Mouse (Mus musculus): Measurements from ENCODE around the gene Ahsa1. TPM values are rescaled to one million over a fixed set of nuclear protein-coding genes. Genes with fewer than 3 reads are reported as not detected.
"Not testable (repeated sequence)": the region's sequence is repeated elsewhere in the genome, so short reads cannot be mapped to it uniquely, and the experiment has no call there.

Ahsa1 gene
- polyA plus RNA-seq, 1 experiment from 2014 or later, result 196 TPM

GRCm38 (mm10) chr12:87283706-87284105, 17.4 kb downstream of the Ahsa1 start:
- no peak overlapping the region for H3K4me3 ChIP-seq

DNA sequence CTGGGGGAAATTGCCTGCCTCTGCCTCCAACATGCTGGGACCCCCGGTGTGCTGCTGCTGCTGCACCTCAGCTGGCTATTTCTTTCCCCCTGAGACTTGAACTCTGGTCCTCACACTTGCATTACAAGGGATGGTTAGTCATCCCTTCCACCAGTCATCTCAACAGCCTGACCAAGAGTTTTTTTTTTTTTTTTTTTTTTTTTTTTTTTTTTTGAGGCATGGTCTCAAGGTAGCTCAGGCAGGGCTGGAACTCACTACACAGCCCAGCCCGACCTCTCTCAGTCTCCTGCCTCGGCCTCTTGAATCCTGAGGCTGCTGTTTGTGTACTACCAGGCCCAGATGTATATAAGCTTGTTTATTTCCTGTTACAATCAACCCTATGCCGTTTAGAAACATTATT, 18.0 kb downstream of the Ahsa1 start:
- no peak for ATAC-seq (ENCODE audit: low FRiP score, low read depth)
- Histone ChIP-seq H3K27ac (no peak overlapping the region), H3K4me1 (0 out of 2 replicates have a peak, but pooled peaks cover 2% of the 10 kb centered on the region), H3K9me3 (0 out of 2 replicates have a peak, but pooled peaks cover 3% of the 10 kb centered on the region), H3K4me3 (no peak overlapping the region), H3K27me3 (replicated peaks) (no peaks in the 10 kb centered on the region), H3K36me3 (no peaks in the 10 kb centered on the region), H3K9ac (no peak overlapping the region), H3K4me2 (replicated peaks) (no peak overlapping the region)
- WGBS, result 82% methylated on average over 4 of the region's 4 CpGs

More at GRCm38 (mm10) chr12:87283706-87284105, 17.4 kb downstream of the Ahsa1 start:
- no peaks in the 10 kb centered on the region for H3K27me3 ChIP-seq (replicated peaks)
- no peak overlapping the region for H3K27ac ChIP-seq
- H3K36me3 ChIP-seq, result no peaks in the 10 kb centered on the region
- H3K4me2 ChIP-seq (replicated peaks), result no peak overlapping the region
- H3K4me1 ChIP-seq, result 0 out of 2 replicates have a peak, but pooled peaks cover 2% of the 10 kb centered on the region
- ATAC-seq (ENCODE audit: low FRiP score, low read depth), result no peak
- WGBS, result 65% methylated on average over 7 of the region's 7 CpGs
- 0 out of 2 replicates have a peak, but pooled peaks cover 3% of the 10 kb centered on the region for H3K9me3 ChIP-seq
- no peak overlapping the region for H3K9ac ChIP-seq

DNA sequence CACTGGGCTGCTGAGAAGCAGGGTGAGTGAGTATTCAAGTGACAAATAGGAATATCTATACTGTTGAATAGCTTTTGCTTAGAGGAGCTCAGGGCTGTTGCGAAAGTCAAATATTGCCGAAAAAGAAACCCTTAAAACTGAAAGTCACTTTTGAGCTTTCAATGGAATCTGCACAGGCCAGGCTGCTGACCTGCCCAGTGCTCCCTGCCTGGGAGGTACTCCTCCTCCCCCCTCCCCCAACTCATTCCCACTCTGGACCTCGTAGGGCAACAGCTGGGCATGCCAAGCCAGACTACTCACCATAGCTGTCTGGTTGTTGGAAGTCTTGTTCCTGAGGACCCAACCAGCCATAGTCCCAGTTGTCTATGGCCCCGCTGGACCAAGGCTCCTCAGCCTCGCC, 18.4 kb downstream of the Ahsa1 start:
- no peak for ATAC-seq (ENCODE audit: low FRiP score, low read depth)
- Histone ChIP-seq H3K27ac (no peak overlapping the region), H3K9ac (no peak overlapping the region), H3K4me2 (replicated peaks) (no peak overlapping the region), H3K4me1 (no peaks in the 10 kb centered on the region), H3K36me3 (no peaks in the 10 kb centered on the region), H3K9me3 (0 out of 2 replicates have a peak, but pooled peaks cover 3% of the 10 kb centered on the region), H3K27me3 (replicated peaks) (no peaks in the 10 kb centered on the region), H3K4me3 (no peak overlapping the region)
- 90% methylated on average over 5 of the region's 5 CpGs for WGBS

DNA sequence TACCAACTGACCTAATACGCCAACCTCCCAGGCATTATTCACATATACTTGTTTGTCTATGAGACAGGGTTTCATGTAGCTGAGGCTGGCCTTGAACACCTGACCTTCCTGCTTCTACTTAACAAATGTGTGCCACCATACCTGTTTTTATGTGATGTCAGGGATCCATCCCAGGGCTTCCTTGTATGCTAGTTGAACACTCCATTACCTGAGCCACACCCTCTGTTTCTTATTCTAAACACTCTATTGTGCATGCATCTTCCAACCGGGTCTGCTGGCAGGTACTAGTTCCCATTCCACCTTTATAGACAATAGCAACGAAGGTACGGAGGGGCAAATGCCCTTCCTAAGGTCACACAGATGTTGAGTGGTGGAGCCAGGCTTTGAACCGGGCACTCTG, 22.8 kb downstream of the Ahsa1 start:
- no peaks in the 10 kb centered on the region for H3K27me3 ChIP-seq (replicated peaks)
- no peak for ATAC-seq (ENCODE audit: low FRiP score, low read depth)
- H3K4me3 ChIP-seq, result no peak overlapping the region
- WGBS, result 90% methylated on average over 5 of the region's 5 CpGs
- no peak overlapping the region for H3K9ac ChIP-seq
- no peak overlapping the region for H3K4me2 ChIP-seq (replicated peaks)
- H3K9me3 ChIP-seq, result 0 out of 2 replicates have a peak, but pooled peaks cover 3% of the 10 kb centered on the region
- no peaks in the 10 kb centered on the region for H3K4me1 ChIP-seq
- no peak overlapping the region for H3K27ac ChIP-seq
- H3K36me3 ChIP-seq, result no peaks in the 10 kb centered on the region

DNA sequence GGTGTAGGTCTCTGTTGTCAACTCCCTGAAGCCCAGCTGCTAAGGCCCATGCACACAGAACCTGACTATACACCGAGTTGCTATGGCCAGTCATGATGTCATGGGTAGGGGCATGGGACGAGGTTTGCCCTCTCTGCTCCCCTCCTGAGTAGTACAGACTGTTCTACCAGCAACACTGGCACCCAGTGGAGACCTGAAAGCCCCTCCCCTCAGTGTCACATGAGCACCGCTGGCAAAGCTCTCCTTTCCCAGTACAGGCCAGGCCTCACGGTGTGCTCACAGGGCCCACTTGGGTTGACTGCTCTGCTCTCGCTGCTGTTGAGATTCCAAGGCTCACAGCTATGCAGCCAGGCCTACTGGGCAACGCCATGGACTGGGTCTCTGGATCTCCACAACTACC, 27.7 kb downstream of the Ahsa1 start:
- H3K9ac ChIP-seq, result no peak overlapping the region
- no peaks in the 10 kb centered on the region for H3K4me1 ChIP-seq
- H3K27ac ChIP-seq, result no peak overlapping the region
- ATAC-seq (ENCODE audit: low FRiP score, low read depth), result no peak
- H3K9me3 ChIP-seq, result no peaks in the 10 kb centered on the region
- no peaks in the 10 kb centered on the region for H3K36me3 ChIP-seq
- 0 out of 2 replicates have a peak, but pooled peaks cover 3% of the 10 kb centered on the region for H3K27me3 ChIP-seq (replicated peaks)
- WGBS, result 80% methylated on average over 6 of the region's 6 CpGs
- H3K4me2 ChIP-seq (replicated peaks), result no peak overlapping the region
- no peak overlapping the region for H3K4me3 ChIP-seq

DNA sequence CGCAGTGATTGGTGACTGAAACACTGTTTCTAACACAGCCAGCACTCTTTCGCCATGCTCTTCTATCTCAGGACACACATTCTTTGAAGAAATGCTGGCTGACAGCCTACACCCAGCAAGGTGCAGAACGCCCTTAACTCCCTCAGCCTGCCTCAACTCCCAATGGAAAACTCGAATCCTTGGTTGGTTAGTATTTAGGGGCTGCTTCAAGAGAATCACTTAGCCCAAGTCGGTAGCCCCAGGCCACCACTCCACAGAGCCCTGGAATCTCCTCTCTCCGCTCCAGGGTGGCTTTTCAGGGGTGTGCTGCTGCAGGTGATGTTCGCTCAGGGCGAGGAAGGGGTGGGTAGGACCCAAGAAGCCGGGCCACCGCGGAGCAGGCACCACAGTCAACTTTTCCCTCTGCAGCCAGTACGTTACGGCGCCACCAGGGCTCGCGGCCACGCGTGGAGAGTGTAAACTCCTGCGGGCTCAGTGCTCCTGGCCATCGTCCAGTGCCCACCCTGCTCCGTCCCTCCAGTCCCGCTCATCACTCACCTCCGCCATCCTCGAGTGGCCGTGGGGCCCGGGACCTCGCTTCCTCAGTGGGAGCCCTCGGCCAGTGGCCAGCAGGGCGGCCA, 32.9 kb downstream of the Ahsa1 start:
- WGBS, result 8% methylated on average over 29 of the region's 29 CpGs
- Histone ChIP-seq H3K36me3 (no peaks in the 10 kb centered on the region), H3K9ac (peak overlapping the region; percentile 67), H3K27me3 (replicated peaks) (peaks cover 21% of the 10 kb centered on the region), H3K9me3 (no peaks in the 10 kb centered on the region), H3K4me2 (replicated peaks) (peak overlapping the region; percentile 98), H3K4me3 (peak overlapping the region; percentile 64), H3K4me1 (peaks cover 13% of the 10 kb centered on the region), H3K27ac (no peak overlapping the region)
- ATAC-seq (ENCODE audit: low FRiP score, low read depth), result 0 out of 2 replicates have a peak, but pooled peaks have one; percentile 15

- ATAC-seq (ENCODE audit: low FRiP score, low read depth), result peak; percentile 73
- H3K9ac ChIP-seq, result peak within 1 kb of the TSS; percentile 67
- H3K9me3 ChIP-seq, result no peaks in the 10 kb centered on the region
- peak within 1 kb of the TSS; percentile 98 for H3K4me2 ChIP-seq (replicated peaks)
- peak within 1 kb of the TSS; percentile 64 for H3K4me3 ChIP-seq
- H3K4me1 ChIP-seq, result peaks cover 13% of the 10 kb centered on the region
- H3K27ac ChIP-seq, result no peak within 1 kb of the TSS
- peaks cover 21% of the 10 kb centered on the region for H3K27me3 ChIP-seq (replicated peaks)
- under 1% methylated on average over 84 of the region's 86 CpGs for WGBS
- H3K36me3 ChIP-seq, result no peaks in the 10 kb centered on the region
These were observed 33.6 kb downstream of the Ahsa1 start, which contains the start of gene Ism2 for GRCm38 (mm10) chr12:87299657-87300440. TSS of gene Ism2 (minus strand) at chr12:87299705.

- WGBS, result 1% methylated on average over 9 of the region's 9 CpGs
- H3K36me3 ChIP-seq, result no peaks in the 10 kb centered on the region
- no peaks in the 10 kb centered on the region for H3K9me3 ChIP-seq
- peak overlapping the region; percentile 98 for H3K4me2 ChIP-seq (replicated peaks)
- H3K9ac ChIP-seq, result no peak overlapping the region
- peaks cover 13% of the 10 kb centered on the region for H3K4me1 ChIP-seq
- no peak overlapping the region for H3K27ac ChIP-seq
- H3K4me3 ChIP-seq, result peak overlapping the region; percentile 64
- ATAC-seq (ENCODE audit: low FRiP score, low read depth), result no peak
- peaks cover 21% of the 10 kb centered on the region for H3K27me3 ChIP-seq (replicated peaks)
These were observed 34.1 kb downstream of the Ahsa1 start for GRCm38 (mm10) chr12:87300441-87300690.

DNA sequence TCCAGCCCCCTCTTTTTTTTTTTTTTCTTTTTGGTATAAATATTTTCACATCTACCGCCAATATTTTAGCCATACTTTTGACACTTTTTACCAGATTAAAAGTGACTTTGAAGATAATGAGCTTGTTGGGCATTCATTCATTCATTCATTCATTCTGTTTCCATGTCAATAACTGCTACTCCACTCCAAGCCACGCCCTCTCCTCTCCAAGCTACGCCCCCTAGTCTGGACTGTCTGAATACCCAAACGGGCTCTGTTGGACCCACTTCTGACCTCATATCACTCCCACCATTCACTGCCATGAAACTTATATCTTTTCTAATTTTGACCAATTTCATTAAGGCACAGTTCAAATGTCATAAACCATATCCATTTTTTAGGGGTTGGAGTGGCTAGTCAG, 34.9 kb downstream of the Ahsa1 start:
- H3K4me1 ChIP-seq, result peaks cover 13% of the 10 kb centered on the region
- 46% methylated on average over 4 of the region's 4 CpGs for WGBS
- H3K9ac ChIP-seq, result no peak overlapping the region
- no peak overlapping the region for H3K4me3 ChIP-seq
- no peak overlapping the region for H3K4me2 ChIP-seq (replicated peaks)
- no peak overlapping the region for H3K27ac ChIP-seq
- no peak for ATAC-seq (ENCODE audit: low FRiP score, low read depth)
- peaks cover 21% of the 10 kb centered on the region for H3K27me3 ChIP-seq (replicated peaks)
- no peaks in the 10 kb centered on the region for H3K9me3 ChIP-seq
- no peaks in the 10 kb centered on the region for H3K36me3 ChIP-seq

DNA sequence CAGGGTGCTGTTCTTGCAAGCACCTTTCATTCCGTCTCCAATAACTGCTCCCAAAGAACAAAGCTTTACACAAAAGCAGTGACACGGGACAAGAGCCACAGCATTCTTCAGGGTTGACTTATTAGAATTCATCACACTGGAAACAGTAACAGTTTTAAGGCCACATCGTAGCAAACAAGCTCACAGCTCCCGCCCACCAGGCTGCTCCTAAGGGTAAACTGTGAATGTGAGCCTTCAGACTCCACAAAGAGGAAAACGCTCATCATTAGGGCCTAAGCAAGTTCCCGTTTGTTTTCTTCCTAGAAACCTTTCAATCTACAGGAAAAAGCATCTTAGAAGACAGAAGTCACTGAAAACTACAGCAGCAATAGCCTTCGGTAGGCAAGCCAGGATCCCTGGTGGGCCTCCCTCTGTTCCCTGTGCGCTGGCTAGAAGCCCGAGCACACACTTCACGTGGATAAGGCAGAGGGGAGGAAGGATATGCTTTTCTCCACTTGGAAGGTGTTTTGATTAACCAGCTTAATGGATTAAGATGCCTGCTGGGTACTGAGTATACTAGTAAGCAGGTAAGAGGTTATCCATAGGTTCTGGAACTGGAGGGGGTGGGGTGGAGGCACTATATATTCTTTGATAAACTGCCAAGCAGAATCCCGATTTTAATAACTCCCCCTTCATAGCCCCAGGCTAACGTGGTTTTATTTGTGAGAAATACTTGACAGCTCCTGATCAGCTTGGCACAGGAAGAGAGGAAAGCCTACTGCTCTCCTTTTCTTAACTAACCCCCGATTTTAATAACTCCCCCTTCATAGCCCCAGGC, 39.7 kb downstream of the Ahsa1 start:
- Histone ChIP-seq H3K9me3 (no peaks in the 10 kb centered on the region), H3K4me1 (no peaks in the 10 kb centered on the region), H3K36me3 (peaks cover 19% of the 10 kb centered on the region), H3K4me3 (no peak overlapping the region), H3K27me3 (replicated peaks) (no peaks in the 10 kb centered on the region; the same call in 1 of the 2 replicates), H3K4me2 (replicated peaks) (no peak overlapping the region), H3K9ac (no peak overlapping the region), H3K27ac (no peak overlapping the region)
- 46% methylated on average over 13 of the region's 13 CpGs for WGBS
- no peak for ATAC-seq (ENCODE audit: low FRiP score, low read depth)

- not testable (repeated sequence) for ATAC-seq (ENCODE audit: low FRiP score, low read depth); H3K27ac ChIP-seq; H3K4me1 ChIP-seq; H3K4me3 ChIP-seq; H3K27me3 ChIP-seq (replicated peaks); H3K9me3 ChIP-seq; H3K9ac ChIP-seq; H3K4me2 ChIP-seq (replicated peaks)
- peaks cover 19% of the 10 kb centered on the region for H3K36me3 ChIP-seq
- 87% methylated on average over 4 of the region's 4 CpGs for WGBS
These were observed 40.2 kb downstream of the Ahsa1 start for GRCm38 (mm10) chr12:87306584-87306844.

DNA sequence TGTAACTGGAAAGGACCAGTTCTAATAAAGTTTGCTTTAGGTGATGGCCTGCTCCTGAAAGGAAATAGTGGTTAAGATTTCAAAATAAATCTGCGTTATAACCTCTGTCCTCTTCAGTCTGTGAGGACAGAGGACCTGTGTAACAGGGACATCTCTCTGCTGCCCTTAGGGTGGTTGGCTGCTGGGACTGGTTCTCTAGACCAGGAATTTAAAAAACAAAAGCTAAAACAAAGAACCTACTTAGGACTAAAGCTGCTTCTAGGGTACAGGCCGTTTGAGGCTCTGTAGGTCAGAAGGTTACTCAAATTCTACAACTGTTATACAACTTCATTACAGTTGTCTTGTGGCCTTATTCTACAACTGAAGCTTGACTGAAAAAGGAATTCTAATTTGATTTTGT, 46.8 kb downstream of the Ahsa1 start:
- ATAC-seq (ENCODE audit: low FRiP score, low read depth), result no peak
- Histone ChIP-seq H3K9ac (no peak overlapping the region), H3K4me1 (no peaks in the 10 kb centered on the region), H3K4me2 (replicated peaks) (no peak overlapping the region), H3K4me3 (no peak overlapping the region), H3K9me3 (no peaks in the 10 kb centered on the region), H3K27me3 (replicated peaks) (no peaks in the 10 kb centered on the region), H3K36me3 (peaks cover 27% of the 10 kb centered on the region), H3K27ac (no peak overlapping the region)
- 59% methylated on average over 2 of the region's 2 CpGs for WGBS

Measured in neural tube, embryonic 12.5 days (tissue).